Mouse (Mus musculus) brain, embryonic 14.5 days (tissue): ENCODE measurements around the gene Rsph1. TPM values are rescaled to one million over a fixed set of nuclear protein-coding genes. Genes with fewer than 3 reads are reported as not detected.
A peak's percentile ranks its signal among the peaks of the same experiment; 100 is the strongest.

ENCODE experiments used
- DNase-seq: peaks from one replicate; pipeline ENCODE4 v3.0.0-alpha.2; 2011; ENCODE audit warnings: low read depth
- CTCF ChIP-seq: fragments of 200-500 bp; IDR thresholded peaks from 2 replicates; pipeline ENCODE4 v1.5.1; 2012; ENCODE audit warnings: inconsistent platforms, mild to moderate bottlenecking, moderate library complexity, borderline replicate concordance; ENCODE audit not compliant: insufficient read depth, insufficient read length; ENCODE audit errors: extremely low read depth
- POLR2A ChIP-seq: fragments of 200-500 bp; IDR thresholded peaks from 2 replicates; pipeline ENCODE4 v1.6.1; 2012; ENCODE audit warnings: mild to moderate bottlenecking, inconsistent platforms, borderline replicate concordance; ENCODE audit not compliant: poor library complexity, insufficient read depth, insufficient read length, severe bottlenecking; ENCODE audit errors: extremely low read depth
- polyA plus RNA-seq: library from polyadenylated mRNA; depleted of rRNA; stranded (reverse); fragments of >200 nt; gene quantifications from 2 replicates; pipeline ENCODE4 v1.2.3, GENCODE M21; 2012; rRNA removed

Rsph1 gene
- polyA plus RNA-seq, result 0.59 and 3.3 TPM in 2 replicates

DNA sequence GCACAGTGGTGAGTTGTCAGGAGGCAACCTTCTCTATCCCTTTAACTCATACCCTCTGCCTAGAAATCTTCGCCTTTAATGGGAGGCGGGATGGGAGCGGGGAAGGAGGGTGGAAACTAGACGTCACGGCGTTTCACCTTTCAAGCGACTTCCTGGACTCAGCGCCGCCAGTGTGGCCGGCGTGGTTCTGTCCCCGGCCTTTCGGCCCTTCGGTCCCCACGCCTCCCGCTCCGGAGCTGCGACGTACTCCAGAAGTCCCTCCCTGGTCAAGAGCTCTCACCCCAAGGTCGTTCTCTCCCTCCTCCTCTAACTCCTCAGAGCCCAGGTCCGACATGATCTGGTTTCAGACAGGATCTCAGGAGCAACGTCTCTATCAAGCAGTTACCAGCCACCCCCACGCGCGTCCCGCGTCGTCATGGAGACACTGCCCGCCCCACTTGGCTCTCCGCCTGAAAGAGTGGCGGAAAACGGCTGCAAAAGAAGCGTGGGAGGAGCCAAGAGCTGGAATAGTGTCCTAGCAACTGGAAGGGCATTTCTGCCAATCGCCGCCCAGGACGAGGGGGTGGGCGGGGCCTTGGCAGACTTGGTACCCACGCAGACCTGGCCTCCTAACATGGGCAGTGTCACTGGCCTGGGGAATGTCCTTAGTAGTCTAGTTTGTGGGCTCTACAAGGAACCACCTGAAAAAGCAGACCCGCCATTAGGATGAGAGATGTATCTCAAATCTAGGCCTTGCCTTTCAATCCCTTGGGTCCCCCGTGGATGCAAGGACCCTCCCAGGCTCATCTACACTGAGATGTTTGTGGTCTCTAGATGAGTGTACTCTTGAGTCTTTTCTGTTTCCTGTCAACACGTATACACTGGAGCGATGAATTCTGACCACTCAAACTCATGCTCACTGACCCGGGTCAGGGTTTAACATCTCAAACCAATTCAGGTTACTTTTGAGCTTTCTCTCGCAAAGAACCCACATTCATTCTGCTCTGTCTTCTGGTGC, at the start of gene Rsph1:
Gene Rsph1, minus strand, starts transcription at position 462 of the 997 bp plus-strand sequence.
- DNase-seq, result peak; percentile 96

DNA sequence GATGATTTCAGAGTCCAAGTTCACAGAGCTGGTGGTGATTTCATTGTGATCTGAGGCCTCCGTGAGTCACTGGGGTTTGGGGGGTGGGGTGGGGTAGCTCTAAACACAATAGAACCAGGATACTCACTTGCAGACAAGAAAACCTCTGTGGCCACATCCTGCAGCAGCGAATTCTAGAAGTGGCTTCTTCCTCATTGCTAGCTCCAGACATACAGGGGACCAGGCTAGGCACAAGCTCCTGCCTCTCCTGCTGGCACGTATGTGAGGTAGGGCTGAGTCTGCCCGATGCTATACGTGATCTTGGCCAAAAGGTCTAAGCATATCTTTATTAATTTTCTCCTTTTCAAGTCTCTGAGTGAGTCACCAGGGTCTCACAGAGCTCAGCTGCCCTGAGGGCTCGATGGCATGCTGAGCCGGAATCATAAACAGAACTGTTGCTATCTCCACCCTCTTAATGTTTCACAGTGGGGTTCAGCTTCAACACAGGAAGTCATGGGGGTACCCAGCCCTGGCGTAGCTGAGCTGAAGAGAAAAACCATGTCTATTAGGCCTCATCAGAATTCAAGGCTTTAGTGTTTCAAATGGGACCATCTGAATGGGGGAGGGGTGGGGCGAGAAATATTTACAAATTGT, 49.2 kb upstream of the Rsph1 start:
- TF ChIP-seq POLR2A, result no peak
- no peak for TF ChIP-seq CTCF
- DNase-seq, result no peak

More for the DNA sequence above, at the start of gene Rsph1:
- TF ChIP-seq CTCF (no peak), POLR2A (no peak)

GRCm38 (mm10) chr17:31325451-31326219, 48.5 kb upstream of the Rsph1 start:
- peak; percentile 77; the same call in 1 of the 2 replicates for TF ChIP-seq CTCF
- no peak for TF ChIP-seq POLR2A
- peak; percentile 64 for DNase-seq

- no peak for DNase-seq
- TF ChIP-seq CTCF, result no peak
- TF ChIP-seq POLR2A, result no peak
These were observed 47.0 kb upstream of the Rsph1 start for GRCm38 (mm10) chr17:31324227-31324626.

GRCm38 (mm10) chr17:31323379-31323778, 46.2 kb upstream of the Rsph1 start:
- no peak for DNase-seq
- TF ChIP-seq CTCF (no peak), POLR2A (no peak)

GRCm38 (mm10) chr17:31322446-31322845, 45.3 kb upstream of the Rsph1 start:
- TF ChIP-seq POLR2A, result no peak
- no peak for TF ChIP-seq CTCF
- DNase-seq, result no peak

DNA sequence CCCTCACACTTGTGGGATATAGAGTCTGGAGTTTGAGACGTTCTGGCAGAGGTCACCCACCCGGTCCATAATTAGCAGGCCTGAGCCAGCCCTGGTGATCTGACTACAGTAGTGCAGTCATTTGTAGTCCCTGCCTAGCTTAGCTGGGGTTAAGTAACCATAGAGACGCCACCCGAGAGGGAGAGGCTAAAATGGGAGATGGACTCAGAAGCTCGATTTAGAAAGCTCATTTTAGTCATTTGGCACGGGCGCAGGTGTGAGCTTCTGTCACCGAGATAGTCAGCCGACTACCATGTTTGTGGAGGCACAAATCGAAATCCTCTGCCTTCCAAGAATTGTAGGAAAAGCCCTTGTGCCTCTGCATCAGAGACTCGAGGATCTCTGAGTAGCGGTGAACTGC, 44.2 kb upstream of the Rsph1 start:
- peak; percentile 23 for DNase-seq

DNA sequence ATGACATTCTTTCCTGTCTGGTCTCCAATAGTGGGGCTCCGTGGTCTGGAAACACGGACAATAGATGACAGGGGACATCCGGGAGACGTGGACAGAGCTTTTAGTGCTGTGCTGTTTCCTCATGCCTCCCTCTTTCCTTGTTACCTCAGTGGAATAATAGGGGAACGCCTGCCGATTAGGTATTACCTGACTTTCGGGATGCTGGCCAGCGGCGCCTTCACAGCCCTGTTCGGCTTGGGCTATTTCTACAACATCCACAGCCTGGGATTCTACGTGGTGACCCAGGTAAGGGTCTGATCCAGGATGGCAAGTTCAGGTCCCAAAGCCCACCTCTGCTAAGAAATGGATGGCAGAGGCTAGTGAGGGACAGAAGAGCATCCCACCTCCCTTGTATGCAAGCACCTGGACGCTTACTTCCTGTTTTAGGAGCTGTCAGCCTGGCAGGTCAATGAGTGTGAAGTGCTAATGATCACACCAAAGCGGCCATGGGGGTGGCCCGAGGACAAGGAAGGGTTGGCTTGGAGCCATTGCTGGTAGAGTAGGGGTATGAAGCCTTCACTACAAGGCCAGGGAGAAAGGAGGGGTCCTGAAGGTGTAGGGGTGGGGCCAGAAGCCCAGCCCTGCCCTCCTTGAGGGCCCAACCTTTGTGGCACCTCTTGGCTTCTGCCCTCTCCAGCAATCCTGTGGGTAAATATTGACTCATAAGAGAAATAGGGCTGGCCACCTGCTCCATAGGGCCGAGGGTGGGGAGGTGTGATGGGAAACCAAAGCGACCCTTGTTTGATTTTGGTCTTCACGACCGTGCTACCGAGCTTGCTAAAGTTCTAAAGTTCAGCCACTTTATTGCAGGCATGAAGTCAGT, 42.0 kb upstream of the Rsph1 start:
- no peak for DNase-seq
- no peak for TF ChIP-seq POLR2A
- no peak for TF ChIP-seq CTCF

More for the DNA sequence above, 44.2 kb upstream of the Rsph1 start:
- TF ChIP-seq CTCF, result no peak
- TF ChIP-seq POLR2A, result no peak

GRCm38 (mm10) chr17:31317521-31318272, 40.5 kb upstream of the Rsph1 start:
- DNase-seq, result no peak
- TF ChIP-seq POLR2A, result no peak
- peak; percentile 37; the same call in 1 of the 2 replicates for TF ChIP-seq CTCF

- DNase-seq, result no peak
- no peak for TF ChIP-seq CTCF
These were observed 39.8 kb upstream of the Rsph1 start for GRCm38 (mm10) chr17:31316998-31317397.

GRCm38 (mm10) chr17:31315993-31316392, 38.8 kb upstream of the Rsph1 start:
- DNase-seq, result no peak
- TF ChIP-seq CTCF, result no peak
- TF ChIP-seq POLR2A, result no peak
